Mouse (Mus musculus): ENCODE data around the gene Crispld2. TPM values are rescaled to one million over a fixed set of nuclear protein-coding genes. Genes with fewer than 3 reads are reported as not detected.

Crispld2 gene
- polyA plus RNA-seq, 1 experiment = 8.9 TPM

- peaks cover 3% of the 10 kb centered on the region; the same call in 1 of the 2 replicates for H3K4me1 ChIP-seq (ENCODE audit: control insufficient read depth, insufficient read depth, insufficient read length, low read length)
- WGBS = 52% methylated on average over 9 of the region's 9 CpGs
- TF ChIP-seq POLR2A (IDR thresholded peaks at IDR 0.05; ENCODE audit: low read depth, low read length) = no peak
- TF ChIP-seq CTCF (IDR thresholded peaks at IDR 0.05; ENCODE audit: extremely low read depth, insufficient read length, insufficient replicate concordance, low read depth, low read length) = no peak
- no peak overlapping the region for H3K4me3 ChIP-seq (ENCODE audit: low read depth, low read length)
- no peaks in the 10 kb centered on the region for H3K27me3 ChIP-seq (ENCODE audit: control insufficient read depth, insufficient read depth, low read length)
- H3K36me3 ChIP-seq (ENCODE audit: control insufficient read depth, insufficient read depth, low read length) = no peaks in the 10 kb centered on the region
- no peak overlapping the region for H3K27ac ChIP-seq (ENCODE audit: insufficient read depth, low read depth, low read length)
Measured at GRCm38 (mm10) chr8:120072259-120072658, 80.0 kb downstream of the Crispld2 start.

GRCm38 (mm10) chr8:120072827-120073226 is 80.6 kb downstream of the Crispld2 start:
- Histone ChIP-seq H3K4me3 (ENCODE audit: low read depth, low read length) (no peak overlapping the region), H3K27ac (ENCODE audit: insufficient read depth, low read depth, low read length) (no peak overlapping the region), H3K4me1 (ENCODE audit: control insufficient read depth, insufficient read depth, insufficient read length, low read length) (peaks cover 3% of the 10 kb centered on the region; the same call in 1 of the 2 replicates), H3K27me3 (ENCODE audit: control insufficient read depth, insufficient read depth, low read length) (no peaks in the 10 kb centered on the region), H3K36me3 (ENCODE audit: control insufficient read depth, insufficient read depth, low read length) (no peaks in the 10 kb centered on the region)
- TF ChIP-seq CTCF (IDR thresholded peaks at IDR 0.05; ENCODE audit: extremely low read depth, insufficient read length, insufficient replicate concordance, low read depth, low read length) (no peak), POLR2A (IDR thresholded peaks at IDR 0.05; ENCODE audit: low read depth, low read length) (no peak)
- 76% methylated on average over 8 of the region's 8 CpGs for WGBS

- TF ChIP-seq POLR2A (IDR thresholded peaks at IDR 0.05; ENCODE audit: low read depth, low read length) (no peak), CTCF (IDR thresholded peaks at IDR 0.05; ENCODE audit: extremely low read depth, insufficient read length, insufficient replicate concordance, low read depth, low read length) (no peak)
- H3K4me1 ChIP-seq (ENCODE audit: control insufficient read depth, insufficient read depth, insufficient read length, low read length) = no peaks in the 10 kb centered on the region
- WGBS = 48% methylated on average over 6 of the region's 6 CpGs
- no peak overlapping the region for H3K27ac ChIP-seq (ENCODE audit: insufficient read depth, low read depth, low read length)
- H3K4me3 ChIP-seq (ENCODE audit: low read depth, low read length) = no peak overlapping the region
- H3K36me3 ChIP-seq (ENCODE audit: control insufficient read depth, insufficient read depth, low read length) = no peaks in the 10 kb centered on the region
- H3K27me3 ChIP-seq (ENCODE audit: control insufficient read depth, insufficient read depth, low read length) = no peaks in the 10 kb centered on the region
Measured at GRCm38 (mm10) chr8:120074516-120074915, 82.3 kb downstream of the Crispld2 start.

- 38% methylated on average over 6 of the region's 6 CpGs for WGBS
- Histone ChIP-seq H3K27me3 (ENCODE audit: control insufficient read depth, insufficient read depth, low read length) (no peaks in the 10 kb centered on the region), H3K4me3 (ENCODE audit: low read depth, low read length) (no peak overlapping the region), H3K4me1 (ENCODE audit: control insufficient read depth, insufficient read depth, insufficient read length, low read length) (no peaks in the 10 kb centered on the region), H3K27ac (ENCODE audit: insufficient read depth, low read depth, low read length) (no peak overlapping the region), H3K36me3 (ENCODE audit: control insufficient read depth, insufficient read depth, low read length) (no peaks in the 10 kb centered on the region)
- TF ChIP-seq CTCF (IDR thresholded peaks at IDR 0.05; ENCODE audit: extremely low read depth, insufficient read length, insufficient replicate concordance, low read depth, low read length) (no peak), POLR2A (IDR thresholded peaks at IDR 0.05; ENCODE audit: low read depth, low read length) (no peak)
Measured at GRCm38 (mm10) chr8:120075347-120075746, 83.1 kb downstream of the Crispld2 start.

- WGBS = 5% methylated on average over 10 of the region's 10 CpGs
- Histone ChIP-seq H3K27me3 (ENCODE audit: control insufficient read depth, insufficient read depth, low read length) (no peaks in the 10 kb centered on the region), H3K4me1 (ENCODE audit: control insufficient read depth, insufficient read depth, insufficient read length, low read length) (no peaks in the 10 kb centered on the region), H3K4me3 (ENCODE audit: low read depth, low read length) (no peak overlapping the region), H3K27ac (ENCODE audit: insufficient read depth, low read depth, low read length) (no peak overlapping the region), H3K36me3 (ENCODE audit: control insufficient read depth, insufficient read depth, low read length) (peaks cover 24% of the 10 kb centered on the region)
- peak; percentile 79 for TF ChIP-seq CTCF (IDR thresholded peaks at IDR 0.05; ENCODE audit: extremely low read depth, insufficient read length, insufficient replicate concordance, low read depth, low read length)
- no peak for TF ChIP-seq POLR2A (IDR thresholded peaks at IDR 0.05; ENCODE audit: low read depth, low read length)
Measured at GRCm38 (mm10) chr8:120078080-120078479, 85.8 kb downstream of the Crispld2 start.

- no peak overlapping the region for H3K27ac ChIP-seq (ENCODE audit: insufficient read depth, low read depth, low read length)
- peaks cover 33% of the 10 kb centered on the region for H3K36me3 ChIP-seq (ENCODE audit: control insufficient read depth, insufficient read depth, low read length)
- TF ChIP-seq POLR2A (IDR thresholded peaks at IDR 0.05; ENCODE audit: low read depth, low read length) (no peak), CTCF (IDR thresholded peaks at IDR 0.05; ENCODE audit: extremely low read depth, insufficient read length, insufficient replicate concordance, low read depth, low read length) (no peak)
- WGBS = 70% methylated on average over 5 of the region's 5 CpGs
- H3K4me1 ChIP-seq (ENCODE audit: control insufficient read depth, insufficient read depth, insufficient read length, low read length) = no peaks in the 10 kb centered on the region
- H3K4me3 ChIP-seq (ENCODE audit: low read depth, low read length) = no peak overlapping the region
- H3K27me3 ChIP-seq (ENCODE audit: control insufficient read depth, insufficient read depth, low read length) = no peaks in the 10 kb centered on the region
Measured at GRCm38 (mm10) chr8:120079361-120079760, 87.1 kb downstream of the Crispld2 start.

GRCm38 (mm10) chr8:120083261-120083660 is 91.0 kb downstream of the Crispld2 start:
- TF ChIP-seq POLR2A (IDR thresholded peaks at IDR 0.05; ENCODE audit: low read depth, low read length) (no peak), CTCF (IDR thresholded peaks at IDR 0.05; ENCODE audit: extremely low read depth, insufficient read length, insufficient replicate concordance, low read depth, low read length) (no peak)
- Histone ChIP-seq H3K4me3 (ENCODE audit: low read depth, low read length) (no peak overlapping the region), H3K4me1 (ENCODE audit: control insufficient read depth, insufficient read depth, insufficient read length, low read length) (no peaks in the 10 kb centered on the region), H3K27me3 (ENCODE audit: control insufficient read depth, insufficient read depth, low read length) (no peaks in the 10 kb centered on the region), H3K36me3 (ENCODE audit: control insufficient read depth, insufficient read depth, low read length) (peaks cover 70% of the 10 kb centered on the region), H3K27ac (ENCODE audit: insufficient read depth, low read depth, low read length) (no peak overlapping the region)
- 92% methylated on average over 8 of the region's 8 CpGs for WGBS
